Mouse (Mus musculus) intestine, postnatal 0 days (tissue): ENCODE measurements at regions not wholly inside any gene's neighbourhood (a gene's known extent, or its start where the extent isn't known, plus 50 kb on each side); places are given as distances from the start of the nearest gene placed in this dataset.
"Not testable (repeated sequence)": the region's sequence is repeated elsewhere in the genome, so short reads cannot be mapped to it uniquely, and the experiment has no call there.

Experiments
- ATAC-seq: fragments of 200-750 bp; cut with Nextera tagmentation; 2 replicates; pipeline ENCODE4 v1.8.0; 2017; ENCODE audit warnings: mild to moderate bottlenecking, moderate TSS enrichment, moderate library complexity
- H3K27ac ChIP-seq: fragments of 300-500 bp; sonication (generic); 2 replicates; pipeline ENCODE4 v1.5.1; 2014; ENCODE audit warnings: mild to moderate bottlenecking, low read depth, low read length, moderate library complexity
- H3K27me3 ChIP-seq: fragments of 300-500 bp; sonication (generic); replicated peaks from 2 replicates; pipeline ENCODE4 v1.6.1; 2014; ENCODE audit warnings: low read length, mixed read lengths; ENCODE audit not compliant: control insufficient read depth, insufficient read depth
- H3K36me3 ChIP-seq: fragments of 300-500 bp; sonication (generic); 2 replicates; pipeline ENCODE4 v1.6.1; 2014; ENCODE audit warnings: mild to moderate bottlenecking, moderate library complexity; ENCODE audit not compliant: control insufficient read depth, insufficient read depth
- H3K4me1 ChIP-seq: fragments of 300-500 bp; sonication (generic); replicated peaks from 2 replicates; pipeline ENCODE4 v1.6.1; 2014; ENCODE audit warnings: antibody characterized with exemption, low read length, mixed read lengths; ENCODE audit not compliant: control insufficient read depth, insufficient read depth
- H3K4me2 ChIP-seq: fragments of 300-500 bp; sonication (generic); replicated peaks from 2 replicates; pipeline ENCODE4 v1.6.1; 2014; ENCODE audit warnings: low read depth, mild to moderate bottlenecking, moderate library complexity
- H3K4me3 ChIP-seq: fragments of 300-500 bp; sonication (generic); 2 replicates; pipeline ENCODE4 v1.5.1; 2014; ENCODE audit warnings: low read depth, low read length
- H3K9ac ChIP-seq: fragments of 300-500 bp; sonication (generic); 2 replicates; pipeline ENCODE4 v1.6.1; 2014; ENCODE audit warnings: mild to moderate bottlenecking, low read depth, low read length
- H3K9me3 ChIP-seq: fragments of 300-500 bp; sonication (generic); 2 replicates; pipeline ENCODE4 v1.6.1; 2016; ENCODE audit warnings: mixed run types; ENCODE audit not compliant: control insufficient read depth
- CTCF ChIP-seq: sonication (generic); IDR thresholded peaks from 2 replicates; pipeline ENCODE4 v1.5.1; 2016; ENCODE audit warnings: low read depth, mild to moderate bottlenecking, control low read depth, antibody characterized with exemption, moderate library complexity
- WGBS: fragments of 180-500 bp; shearing (Covaris S2); extraction: QIAGEN DNeasy Blood & Tissue Kit; methylation state at CpG from one replicate; pipeline ENCODE4 v1.1.7; 2014; 5-methylcytosine and 5-hydroxymethylcytosine counted together

GRCm38 (mm10) chr13:70103021-70103420 is 300.8 kb downstream of the Med10 start:
- H3K4me2 ChIP-seq = no peak overlapping the region
- no peak overlapping the region for H3K27ac ChIP-seq
- no peak for ATAC-seq
- H3K9ac ChIP-seq = no peak overlapping the region
- TF ChIP-seq CTCF = no peak
- no peak overlapping the region for H3K4me3 ChIP-seq
- H3K4me1 ChIP-seq = no peaks in the 10 kb centered on the region
- H3K36me3 ChIP-seq = no peaks in the 10 kb centered on the region
- no peaks in the 10 kb centered on the region for H3K27me3 ChIP-seq
- no peaks in the 10 kb centered on the region for H3K9me3 ChIP-seq
- whole genome bisulfite sequencing = 82% methylated on average over 7 of the region's 7 CpGs

DNA sequence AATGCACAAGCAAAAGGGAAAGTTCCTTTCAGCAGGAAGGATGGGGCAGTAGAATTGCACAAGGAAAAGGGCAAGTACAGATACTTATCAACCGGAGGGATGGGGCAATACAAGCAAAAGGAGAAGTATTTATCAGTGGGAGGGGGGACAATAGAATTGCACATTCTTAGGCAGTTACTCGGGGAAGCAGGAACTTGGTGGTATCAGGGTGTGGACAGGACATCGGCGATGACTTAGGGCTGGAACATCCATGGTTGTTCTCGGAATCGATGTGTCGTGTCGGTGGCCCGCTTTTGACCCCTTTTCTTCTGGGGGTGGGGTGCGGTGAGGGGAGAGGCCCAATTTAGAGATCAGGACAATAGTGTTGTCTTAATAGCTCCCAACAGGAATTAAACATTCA is 301.3 kb downstream of the Med10 start:
- H3K27me3 ChIP-seq, ATAC-seq, H3K9ac ChIP-seq, H3K4me3 ChIP-seq, H3K4me2 ChIP-seq, H3K27ac ChIP-seq, H3K9me3 ChIP-seq, H3K36me3 ChIP-seq, H3K4me1 ChIP-seq: not testable (repeated sequence)
- 81% methylated on average over 10 of the region's 10 CpGs for WGBS

GRCm38 (mm10) chr13:70103903-70104302 is 301.7 kb downstream of the Med10 start:
- no peaks in the 10 kb centered on the region for H3K27me3 ChIP-seq
- H3K4me1 ChIP-seq = no peaks in the 10 kb centered on the region
- H3K9ac ChIP-seq = no peak overlapping the region
- TF ChIP-seq CTCF = no peak
- H3K9me3 ChIP-seq = no peaks in the 10 kb centered on the region
- H3K4me2 ChIP-seq = no peak overlapping the region
- no peak overlapping the region for H3K4me3 ChIP-seq
- WGBS = 87% methylated on average over 4 of the region's 4 CpGs
- no peaks in the 10 kb centered on the region for H3K36me3 ChIP-seq
- H3K27ac ChIP-seq = no peak overlapping the region
- no peak for ATAC-seq

DNA sequence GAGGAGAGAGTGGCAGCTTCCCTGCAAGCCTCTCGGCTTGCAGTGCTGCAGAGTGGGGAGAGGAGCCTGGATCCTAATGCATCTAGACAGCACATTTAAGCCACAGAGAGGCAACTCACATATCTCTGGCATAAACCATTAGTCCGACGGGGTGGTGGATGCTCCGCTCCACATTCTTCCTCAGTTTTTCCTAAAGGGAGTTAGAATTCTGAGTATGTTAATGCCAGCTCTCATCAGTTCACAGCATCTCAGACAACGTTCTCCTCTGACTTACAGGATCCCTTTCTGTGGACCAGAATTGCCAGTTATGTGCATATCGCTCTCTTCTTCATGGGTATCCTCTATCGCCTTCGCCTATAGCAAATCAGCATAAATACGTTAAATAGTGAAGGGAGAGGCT is 313.4 kb downstream of the Med10 start:
- Histone ChIP-seq H3K27me3 (no peaks in the 10 kb centered on the region), H3K4me2 (no peak overlapping the region), H3K4me3 (no peak overlapping the region), H3K36me3 (no peaks in the 10 kb centered on the region), H3K4me1 (no peaks in the 10 kb centered on the region), H3K9ac (no peak overlapping the region), H3K9me3 (no peaks in the 10 kb centered on the region), H3K27ac (no peak overlapping the region)
- 86% methylated on average over 9 of the region's 9 CpGs for WGBS
- TF ChIP-seq CTCF = no peak
- no peak for ATAC-seq

DNA sequence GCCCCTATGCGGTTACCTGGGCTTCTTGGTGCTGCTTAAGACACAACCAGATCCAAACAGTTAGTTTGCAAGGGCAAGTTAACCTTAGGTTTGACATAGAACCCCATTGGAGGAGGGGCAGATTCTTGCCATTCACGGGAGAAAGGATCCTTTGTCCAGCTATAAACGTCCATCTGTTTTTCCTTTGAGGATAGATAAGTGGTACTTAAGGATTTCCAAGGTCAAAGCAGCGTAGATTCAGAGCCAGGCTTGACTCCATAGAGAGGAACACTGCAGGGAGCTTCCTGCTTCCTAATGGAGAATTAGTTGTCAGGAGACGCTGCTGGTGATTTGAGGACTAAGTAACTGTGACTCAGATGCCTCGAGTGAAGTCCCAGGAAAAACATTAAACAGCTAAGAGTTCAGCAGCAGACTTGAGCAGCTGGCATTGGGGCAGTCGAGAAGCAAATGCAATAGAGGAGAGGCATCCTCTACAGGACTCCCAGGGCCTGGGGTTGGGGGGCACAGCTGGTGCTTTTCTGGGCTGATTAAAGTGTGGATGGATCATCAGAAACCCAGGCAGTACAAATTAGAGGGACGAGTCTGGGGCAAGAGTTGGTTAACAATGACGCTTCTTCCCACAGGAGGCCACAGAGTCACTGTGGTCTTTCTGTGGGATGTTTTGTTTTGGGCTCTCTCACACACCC is 322.8 kb downstream of the Med10 start:
- Histone ChIP-seq H3K4me2 (no peak overlapping the region), H3K36me3 (no peaks in the 10 kb centered on the region), H3K27me3 (no peaks in the 10 kb centered on the region), H3K27ac (no peak overlapping the region), H3K9me3 (no peaks in the 10 kb centered on the region), H3K4me1 (no peaks in the 10 kb centered on the region), H3K9ac (no peak overlapping the region), H3K4me3 (no peak overlapping the region)
- no peak for TF ChIP-seq CTCF
- WGBS = 44% methylated on average over 9 of the region's 9 CpGs
- no peak for ATAC-seq

- no peak for ATAC-seq
These were observed 325.1 kb downstream of the Med10 start for GRCm38 (mm10) chr13:70127310-70127709.

DNA sequence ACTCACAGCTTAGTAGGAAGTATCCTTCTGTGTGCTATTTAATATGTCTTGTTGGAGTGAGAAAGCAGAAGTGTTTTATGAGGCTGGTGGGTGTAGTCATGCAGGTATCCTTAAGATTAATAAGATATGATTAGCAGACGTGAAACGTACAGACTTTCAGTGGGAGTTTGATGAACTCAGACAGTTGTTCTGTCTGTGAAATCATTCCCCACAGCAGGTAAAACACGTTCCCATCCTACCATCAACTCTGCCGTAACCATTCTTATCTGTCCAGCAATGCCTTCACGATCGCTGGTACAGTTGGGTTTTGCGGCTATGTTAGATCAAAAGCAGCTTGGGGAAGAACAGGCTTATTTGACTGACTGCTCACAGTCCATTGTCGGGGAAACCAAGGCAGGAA is 332.3 kb downstream of the Med10 start:
- no peak overlapping the region for H3K4me3 ChIP-seq
- H3K9ac ChIP-seq = no peak overlapping the region
- no peaks in the 10 kb centered on the region for H3K4me1 ChIP-seq
- no peaks in the 10 kb centered on the region for H3K27me3 ChIP-seq
- H3K27ac ChIP-seq = no peak overlapping the region
- H3K36me3 ChIP-seq = no peaks in the 10 kb centered on the region
- no peak for ATAC-seq
- no peak for TF ChIP-seq CTCF
- no peak overlapping the region for H3K4me2 ChIP-seq
- 83% methylated on average over 8 of the region's 8 CpGs for WGBS
- no peaks in the 10 kb centered on the region for H3K9me3 ChIP-seq

More at GRCm38 (mm10) chr13:70127310-70127709, 325.1 kb downstream of the Med10 start:
- no peaks in the 10 kb centered on the region for H3K4me1 ChIP-seq
- H3K36me3 ChIP-seq = no peaks in the 10 kb centered on the region
- no peak overlapping the region for H3K27ac ChIP-seq
- 74% methylated on average over 4 of the region's 4 CpGs for WGBS
- no peaks in the 10 kb centered on the region for H3K9me3 ChIP-seq
- no peak overlapping the region for H3K4me2 ChIP-seq
- no peak overlapping the region for H3K4me3 ChIP-seq
- TF ChIP-seq CTCF = no peak
- no peak overlapping the region for H3K9ac ChIP-seq
- H3K27me3 ChIP-seq = no peaks in the 10 kb centered on the region
